Mouse (Mus musculus) limb, embryonic 12.5 days (tissue): Measurements from ENCODE around the gene Rad50. TPM values are rescaled to one million over a fixed set of nuclear protein-coding genes. Genes with fewer than 3 reads are reported as not detected.

Experiments
- ATAC-seq: fragments of 200-750 bp; cut with Nextera tagmentation; 2 replicates; pipeline ENCODE4 v1.8.0; 2017; ENCODE audit warnings: low read depth, moderate TSS enrichment; ENCODE audit not compliant: insufficient number of reproducible peaks, insufficient read depth, low FRiP score, low TSS enrichment
- H3K27ac ChIP-seq: fragments of 300-500 bp; sonication (generic); 2 replicates; pipeline ENCODE4 v1.5.1; 2016; ENCODE audit warnings: mild to moderate bottlenecking, moderate library complexity
- H3K27me3 ChIP-seq: fragments of 300-500 bp; sonication (generic); 2 replicates; pipeline ENCODE4 v1.6.1; 2016; ENCODE audit warnings: mild to moderate bottlenecking, moderate library complexity
- H3K36me3 ChIP-seq: fragments of 300-500 bp; sonication (generic); 2 replicates; pipeline ENCODE4 v1.6.1; 2016; ENCODE audit warnings: mild to moderate bottlenecking, moderate library complexity
- H3K4me1 ChIP-seq: fragments of 300-500 bp; sonication (generic); replicated peaks from 2 replicates; pipeline ENCODE4 v1.6.1; 2016
- H3K4me2 ChIP-seq: fragments of 300-500 bp; sonication (generic); 2 replicates; pipeline ENCODE4 v1.6.1; 2016; ENCODE audit warnings: mild to moderate bottlenecking, moderate library complexity
- H3K4me3 ChIP-seq: fragments of 300-500 bp; sonication (generic); replicated peaks from 2 replicates; pipeline ENCODE4 v1.5.1; 2016; ENCODE audit warnings: mild to moderate bottlenecking
- H3K9ac ChIP-seq: fragments of 300-500 bp; sonication (generic); replicated peaks from 2 replicates; pipeline ENCODE4 v1.6.1; 2016; ENCODE audit warnings: mild to moderate bottlenecking, moderate library complexity
- H3K9me3 ChIP-seq: fragments of 300-500 bp; sonication (generic); 2 replicates; pipeline ENCODE4 v1.6.1; 2016; ENCODE audit warnings: mild to moderate bottlenecking, moderate library complexity
- WGBS: fragments of 180-500 bp; shearing (Covaris S2); methylation state at CpG from one replicate; pipeline ENCODE4 v1.1.7; 2016; 5-methylcytosine and 5-hydroxymethylcytosine counted together
- polyA plus RNA-seq: library from polyadenylated mRNA; unstranded; fragments of >200 nt; fragmentation: Nextera tagmentation; extraction: Ambion mirVana; gene quantifications from 2 replicates; pipeline ENCODE4 v1.2.1, GENCODE M21; 2016

Gene Rad50
- polyA plus RNA-seq, 1 experiment from 2014 or later: 30.5 TPM

GRCm38 (mm10) chr11:53633644-53634043 lies 73.5 kb downstream of the Rad50 start:
- Histone ChIP-seq H3K36me3 (no peaks in the 10 kb centered on the region), H3K9ac (no peak overlapping the region), H3K27me3 (peaks cover 8% of the 10 kb centered on the region), H3K4me1 (peaks cover 23% of the 10 kb centered on the region), H3K27ac (no peak overlapping the region), H3K9me3 (no peaks in the 10 kb centered on the region), H3K4me3 (no peak overlapping the region), H3K4me2 (no peak overlapping the region)
- no peak for ATAC-seq
- WGBS: 87% methylated on average over 7 of the region's 7 CpGs

GRCm38 (mm10) chr11:53632122-53632733 lies 74.9 kb downstream of the Rad50 start:
- Histone ChIP-seq H3K27me3 (peaks cover 6% of the 10 kb centered on the region), H3K27ac (no peak overlapping the region), H3K4me3 (no peak overlapping the region), H3K36me3 (no peaks in the 10 kb centered on the region), H3K9me3 (no peaks in the 10 kb centered on the region), H3K4me2 (no peak overlapping the region), H3K9ac (no peak overlapping the region), H3K4me1 (peaks cover 16% of the 10 kb centered on the region)
- no peak for ATAC-seq
- 74% methylated on average over 14 of the region's 14 CpGs for WGBS

DNA sequence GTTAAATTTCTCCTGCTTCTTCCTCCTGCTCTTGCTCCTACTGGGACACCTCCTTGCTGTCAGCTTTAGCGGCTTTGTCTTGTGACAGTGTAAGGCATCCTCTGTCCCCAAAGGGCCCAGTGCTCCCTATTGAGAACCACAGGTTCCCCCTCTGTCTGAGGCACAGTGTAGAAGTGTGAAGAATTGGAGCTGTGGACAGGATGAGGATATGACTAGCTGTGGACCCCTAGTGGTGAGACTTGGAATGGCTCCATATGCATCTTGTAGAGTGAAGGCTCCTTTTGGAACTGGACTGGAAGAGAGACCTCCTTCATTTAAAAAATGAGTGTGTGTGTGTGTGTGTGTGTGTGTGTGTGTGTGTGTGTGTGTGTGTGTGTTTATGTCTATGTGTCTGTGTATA lies 79.3 kb downstream of the Rad50 start:
- H3K4me3 ChIP-seq: no peak overlapping the region
- no peaks in the 10 kb centered on the region; the same call in 1 of the 2 replicates for H3K4me1 ChIP-seq
- H3K27ac ChIP-seq: no peak overlapping the region
- no peaks in the 10 kb centered on the region for H3K36me3 ChIP-seq
- no peak; the same call in 1 of the 2 replicates for ATAC-seq
- no peaks in the 10 kb centered on the region for H3K27me3 ChIP-seq
- H3K4me2 ChIP-seq: no peak overlapping the region
- H3K9ac ChIP-seq: no peak overlapping the region
- WGBS: 12% methylated on average over 1 of the region's 1 CpGs
- no peaks in the 10 kb centered on the region for H3K9me3 ChIP-seq

- no peak overlapping the region for H3K27ac ChIP-seq
Observed at GRCm38 (mm10) chr11:53626802-53627373, 80.2 kb downstream of the Rad50 start.

GRCm38 (mm10) chr11:53624124-53624523 lies 83.0 kb downstream of the Rad50 start:
- Histone ChIP-seq H3K36me3 (no peaks in the 10 kb centered on the region), H3K4me1 (no peaks in the 10 kb centered on the region; the same call in 1 of the 2 replicates), H3K9ac (no peak overlapping the region), H3K4me3 (no peak overlapping the region), H3K4me2 (no peak overlapping the region), H3K9me3 (no peaks in the 10 kb centered on the region), H3K27ac (no peak overlapping the region), H3K27me3 (no peaks in the 10 kb centered on the region)
- 89% methylated on average over 2 of the region's 2 CpGs for WGBS
- no peak for ATAC-seq

More at GRCm38 (mm10) chr11:53626802-53627373, 80.2 kb downstream of the Rad50 start:
- Histone ChIP-seq H3K27me3 (no peaks in the 10 kb centered on the region), H3K4me2 (no peak overlapping the region), H3K36me3 (no peaks in the 10 kb centered on the region), H3K4me1 (no peaks in the 10 kb centered on the region; the same call in 1 of the 2 replicates), H3K9me3 (no peaks in the 10 kb centered on the region), H3K9ac (no peak overlapping the region; the same call in 1 of the 2 replicates), H3K4me3 (no peak overlapping the region)
- 78% methylated on average over 17 of the region's 17 CpGs for WGBS
- ATAC-seq: no peak

DNA sequence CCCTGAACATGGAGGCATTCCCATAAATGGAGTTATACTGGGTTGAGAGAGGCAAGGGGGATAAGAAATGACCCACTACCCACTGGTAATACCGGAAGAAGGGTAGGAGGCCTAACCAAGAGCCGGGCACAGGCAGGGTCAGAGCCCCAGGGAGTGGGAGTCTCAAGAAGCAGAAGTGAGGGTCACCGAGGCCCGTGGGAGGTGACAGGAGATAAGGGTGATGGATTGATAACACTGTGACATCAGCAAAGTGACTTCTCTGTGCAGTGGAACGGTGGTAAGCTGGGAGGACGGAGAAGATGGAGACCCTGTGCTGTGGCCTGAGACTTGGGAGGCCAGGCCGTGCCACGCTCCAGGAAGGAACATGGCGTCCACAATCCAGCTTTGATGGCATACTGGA lies 83.5 kb downstream of the Rad50 start:
- Histone ChIP-seq H3K4me2 (no peak overlapping the region), H3K4me3 (no peak overlapping the region), H3K27ac (no peak overlapping the region), H3K27me3 (no peaks in the 10 kb centered on the region), H3K9me3 (no peaks in the 10 kb centered on the region), H3K4me1 (no peaks in the 10 kb centered on the region; the same call in 1 of the 2 replicates), H3K9ac (no peak overlapping the region), H3K36me3 (no peaks in the 10 kb centered on the region)
- 92% methylated on average over 9 of the region's 9 CpGs for WGBS
- no peak for ATAC-seq

DNA sequence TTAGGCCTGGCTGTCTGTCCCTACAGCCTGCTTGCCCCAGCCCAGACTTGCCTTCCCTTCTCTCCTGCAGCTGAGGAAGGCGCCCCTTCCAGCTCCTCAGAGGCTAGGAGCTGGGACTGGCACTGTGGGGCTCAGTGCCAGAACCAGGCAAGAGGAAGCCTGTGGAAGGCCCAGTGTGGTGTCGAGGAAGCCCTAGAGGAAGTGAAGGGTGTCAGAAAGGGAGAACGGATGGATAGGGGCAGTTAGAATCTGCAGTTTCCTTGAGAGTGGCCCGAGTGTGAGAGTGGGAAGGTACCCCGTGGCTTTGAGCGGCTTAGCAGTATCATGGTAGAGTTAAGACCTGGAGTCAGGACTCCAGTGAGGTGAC lies 84.7 kb downstream of the Rad50 start:
- Histone ChIP-seq H3K4me1 (no peaks in the 10 kb centered on the region; the same call in 1 of the 2 replicates), H3K36me3 (no peaks in the 10 kb centered on the region), H3K9me3 (no peaks in the 10 kb centered on the region), H3K4me2 (no peak overlapping the region), H3K9ac (no peak overlapping the region), H3K27ac (no peak overlapping the region), H3K4me3 (no peak overlapping the region), H3K27me3 (no peaks in the 10 kb centered on the region)
- ATAC-seq: no peak
- 85% methylated on average over 6 of the region's 6 CpGs for WGBS

- H3K4me2 ChIP-seq: no peak overlapping the region
- no peaks in the 10 kb centered on the region for H3K9me3 ChIP-seq
- H3K27ac ChIP-seq: no peak overlapping the region
- no peaks in the 10 kb centered on the region for H3K27me3 ChIP-seq
- H3K4me1 ChIP-seq: no peaks in the 10 kb centered on the region
- 88% methylated on average over 11 of the region's 11 CpGs for WGBS
- H3K9ac ChIP-seq: no peak overlapping the region
- H3K36me3 ChIP-seq: no peaks in the 10 kb centered on the region
- no peak overlapping the region for H3K4me3 ChIP-seq
- no peak for ATAC-seq
Observed at GRCm38 (mm10) chr11:53621582-53622439, 85.3 kb downstream of the Rad50 start.

DNA sequence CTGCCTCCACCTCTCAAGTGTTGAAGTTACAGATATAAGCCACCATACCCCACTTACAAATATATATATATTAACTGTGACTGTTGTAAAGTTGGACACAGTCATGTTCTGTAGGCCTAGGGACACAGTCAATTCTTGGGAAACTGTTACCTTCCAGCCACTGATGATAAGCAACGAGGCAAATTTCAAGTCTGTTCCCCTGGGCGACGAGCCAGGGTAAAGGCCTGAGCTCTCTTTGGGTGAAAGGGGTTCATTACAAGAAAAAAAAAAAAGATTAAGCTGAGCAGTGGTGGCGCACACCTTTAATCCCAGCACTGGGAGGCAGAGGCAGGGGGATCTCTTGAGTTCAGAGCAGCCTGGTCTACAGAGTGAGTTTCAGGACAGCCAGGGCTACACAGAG lies 87.0 kb downstream of the Rad50 start:
- no peak overlapping the region for H3K4me2 ChIP-seq
- ATAC-seq: no peak
- no peaks in the 10 kb centered on the region for H3K4me1 ChIP-seq
- no peaks in the 10 kb centered on the region for H3K27me3 ChIP-seq
- H3K9ac ChIP-seq: no peak overlapping the region
- no peak overlapping the region for H3K4me3 ChIP-seq
- no peak overlapping the region for H3K27ac ChIP-seq
- 91% methylated on average over 4 of the region's 4 CpGs for WGBS
- no peaks in the 10 kb centered on the region for H3K9me3 ChIP-seq
- no peaks in the 10 kb centered on the region for H3K36me3 ChIP-seq

- Histone ChIP-seq H3K27me3 (no peaks in the 10 kb centered on the region), H3K36me3 (no peaks in the 10 kb centered on the region), H3K27ac (no peak overlapping the region), H3K9ac (no peak overlapping the region), H3K4me3 (no peak overlapping the region), H3K4me1 (no peaks in the 10 kb centered on the region), H3K9me3 (no peaks in the 10 kb centered on the region), H3K4me2 (no peak overlapping the region)
- ATAC-seq: no peak
- WGBS: 61% methylated on average over 6 of the region's 6 CpGs
Observed at GRCm38 (mm10) chr11:53619428-53619827, 87.7 kb downstream of the Rad50 start.

GRCm38 (mm10) chr11:53618619-53619198 lies 88.4 kb downstream of the Rad50 start, which contains the start of gene Il4:
Gene Il4 (minus strand): TSS chr11:53618669.
- H3K27ac ChIP-seq: no peak within 1 kb of the TSS
- H3K9ac ChIP-seq: no peak within 1 kb of the TSS
- 82% methylated on average over 7 of the region's 7 CpGs for WGBS
- H3K27me3 ChIP-seq: no peaks in the 10 kb centered on the region
- no peaks in the 10 kb centered on the region for H3K4me1 ChIP-seq
- H3K4me3 ChIP-seq: no peak within 1 kb of the TSS
- H3K4me2 ChIP-seq: no peak within 1 kb of the TSS
- ATAC-seq: no peak
- H3K9me3 ChIP-seq: no peaks in the 10 kb centered on the region
- H3K36me3 ChIP-seq: no peaks in the 10 kb centered on the region
